Mouse (Mus musculus) bone marrow macrophage, adult 2 months (primary cell): ENCODE results near the gene Sspo. TPM values are rescaled to one million over a fixed set of nuclear protein-coding genes. Genes with fewer than 3 reads are reported as not detected.

Experiments
- H3K27ac ChIP-seq: 2 replicates; pipeline ENCODE4 v1.5.1; 2012; ENCODE audit warnings: low read depth, low read length; ENCODE audit not compliant: insufficient read depth
- H3K4me1 ChIP-seq: 2 replicates; pipeline ENCODE4 v1.6.1; 2012; ENCODE audit warnings: low read length; ENCODE audit not compliant: control insufficient read depth, insufficient read depth
- H3K4me3 ChIP-seq: 2 replicates; pipeline ENCODE4 v1.5.1; 2012; ENCODE audit warnings: mild to moderate bottlenecking, low read length, moderate library complexity; ENCODE audit not compliant: insufficient read depth
- CTCF ChIP-seq: IDR thresholded peaks from 2 replicates; pipeline ENCODE4 v1.5.1; 2012; ENCODE audit warnings: low read depth, mild to moderate bottlenecking, low read length, moderate library complexity
- POLR2A ChIP-seq: IDR thresholded peaks from 2 replicates; pipeline ENCODE4 v1.6.1; 2012; ENCODE audit warnings: mild to moderate bottlenecking, low read depth, low read length, borderline replicate concordance
- polyA plus RNA-seq: library from polyadenylated mRNA; stranded (reverse); fragments of >200 nt; gene quantifications from 2 replicates; pipeline ENCODE4 v1.2.4, GENCODE M21; 2012; ENCODE audit not compliant: missing spikeins, insufficient read depth, insufficient read length

The Sspo gene
- polyA plus RNA-seq, 1 experiment = 0.11 TPM

DNA sequence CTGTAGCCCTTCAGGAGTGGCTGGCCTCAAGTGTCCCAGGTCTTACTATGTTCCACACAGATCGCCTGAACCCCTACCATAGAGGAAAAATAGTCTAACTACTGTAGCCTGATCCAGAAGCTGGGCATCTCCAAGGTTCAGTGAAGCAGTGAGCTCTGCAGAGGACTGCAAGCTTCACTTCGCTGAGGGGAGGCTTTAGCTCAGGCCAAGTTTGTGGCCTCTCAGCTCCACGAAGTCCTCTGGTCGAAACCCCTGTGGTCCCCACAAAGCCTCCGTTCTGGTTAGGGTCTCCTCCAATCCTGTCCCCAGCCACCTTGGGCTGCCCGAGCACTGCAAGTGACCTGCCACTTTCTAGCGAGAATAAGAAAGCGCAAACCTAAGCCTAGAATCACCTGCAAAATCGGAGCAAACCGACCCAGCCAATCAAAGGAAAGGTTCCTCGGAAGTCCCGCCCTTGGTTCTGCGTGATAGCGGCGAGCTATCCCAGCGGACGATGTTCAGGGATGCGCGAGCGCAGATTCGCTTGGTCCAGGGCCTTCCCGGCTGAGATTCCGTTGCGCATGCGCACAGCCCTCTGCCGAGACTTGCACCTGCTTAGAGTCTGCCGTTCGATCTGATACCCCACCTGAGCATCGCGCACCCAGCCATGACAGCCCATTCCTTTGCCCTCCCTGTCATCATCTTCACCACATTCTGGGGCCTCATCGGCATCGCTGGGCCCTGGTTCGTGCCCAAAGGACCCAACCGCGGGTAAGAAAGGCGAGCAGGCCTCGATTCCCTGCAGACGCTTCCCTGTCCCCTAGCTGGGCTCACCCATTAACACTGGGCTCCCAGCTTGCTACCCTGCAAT is 89.3 kb downstream of the Sspo start, which contains the start of gene Atp6v0e2:
Atp6v0e2 (plus strand) TSS at position 511 of the 850 bp plus-strand sequence.
- no peak within 1 kb of the TSS for H3K27ac ChIP-seq
- TF ChIP-seq POLR2A (no peak), CTCF (no peak)
- no peak within 1 kb of the TSS for H3K4me3 ChIP-seq
- peaks cover 7% of the 10 kb centered on the region for H3K4me1 ChIP-seq

DNA sequence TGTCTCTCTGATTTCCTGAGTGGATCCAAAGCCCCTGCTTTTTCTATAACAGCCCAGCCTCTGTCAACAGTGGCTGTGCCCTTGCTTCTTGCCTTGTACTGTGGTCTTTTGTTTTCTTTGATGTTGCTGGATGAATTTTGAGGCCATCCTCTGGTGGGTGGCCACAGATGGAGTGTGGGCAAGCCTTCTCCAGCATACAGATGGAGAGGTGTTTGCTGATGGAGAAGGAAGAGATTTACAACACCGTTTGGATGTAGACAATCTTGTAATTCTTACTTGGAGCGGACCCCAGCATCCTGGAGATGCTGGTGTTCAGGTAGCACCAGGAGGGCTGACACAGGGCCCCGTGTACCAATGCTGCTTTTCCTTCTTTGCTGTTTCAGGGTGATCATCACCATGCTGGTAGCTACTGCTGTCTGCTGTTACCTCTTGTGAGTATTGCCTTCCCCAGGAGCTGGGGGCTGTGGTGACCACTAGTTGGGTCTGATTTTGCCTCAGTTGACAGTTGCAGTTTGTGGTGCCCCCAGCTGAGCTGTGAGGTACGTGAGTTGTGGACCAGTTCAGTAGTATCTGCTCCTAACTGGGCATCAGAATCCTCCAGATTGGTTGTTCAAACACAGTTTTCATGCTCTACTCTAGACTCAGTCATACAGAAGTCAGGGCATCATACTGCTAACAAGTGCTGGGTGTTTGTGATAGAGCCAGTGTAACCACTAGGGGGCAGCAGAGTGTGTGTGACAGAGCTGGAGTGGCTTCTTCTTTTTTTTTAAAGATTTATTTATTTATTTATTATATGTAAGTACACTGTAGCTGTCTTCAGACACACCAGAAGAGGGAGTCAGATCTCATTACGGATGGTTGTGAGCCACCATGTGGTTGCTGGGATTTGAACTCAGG is 91.1 kb downstream of the Sspo start:
- no peak overlapping the region for H3K4me3 ChIP-seq
- no peak overlapping the region for H3K27ac ChIP-seq
- peaks cover 7% of the 10 kb centered on the region for H3K4me1 ChIP-seq
- no peak for TF ChIP-seq POLR2A
- TF ChIP-seq CTCF = no peak

DNA sequence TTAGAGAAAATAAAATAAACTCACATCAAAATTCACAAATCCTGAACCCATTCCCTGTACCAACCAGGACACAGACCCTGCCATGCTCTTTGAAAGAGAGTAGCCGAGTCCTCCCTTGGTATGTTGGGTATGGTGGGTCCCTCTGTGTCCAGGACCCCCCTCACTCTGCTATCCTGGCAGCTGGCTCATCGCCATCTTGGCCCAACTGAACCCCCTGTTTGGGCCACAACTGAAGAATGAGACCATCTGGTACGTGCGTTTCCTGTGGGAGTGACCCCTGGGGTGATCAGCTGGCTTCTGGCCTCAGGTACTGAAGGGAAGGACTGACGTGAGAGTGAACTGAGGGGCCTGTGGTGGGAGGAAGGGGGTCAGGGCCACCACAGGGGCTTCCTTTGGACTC is 91.8 kb downstream of the Sspo start:
- H3K4me3 ChIP-seq = no peak overlapping the region
- TF ChIP-seq CTCF (no peak), POLR2A (no peak)

DNA sequence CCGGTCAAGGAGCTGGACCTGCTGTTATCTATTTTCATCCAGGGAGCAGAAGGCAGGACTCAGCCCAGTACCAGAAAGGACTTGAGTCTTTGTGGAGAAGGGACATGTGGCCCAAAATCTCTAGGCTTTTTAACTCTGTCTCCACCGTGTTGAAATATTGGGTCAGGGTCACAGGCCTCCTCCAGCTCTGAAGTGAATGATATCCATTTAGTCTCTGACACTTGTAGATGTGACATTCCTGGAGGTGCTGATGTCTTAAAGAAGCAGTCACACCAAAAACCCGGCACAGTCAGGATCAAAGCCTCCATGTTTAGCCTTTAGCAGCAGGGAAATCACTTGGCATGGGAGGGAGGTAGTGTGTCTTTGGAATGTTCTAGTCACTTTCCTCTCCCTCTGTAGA is 92.7 kb downstream of the Sspo start:
- no peak overlapping the region for H3K27ac ChIP-seq
- no peak for TF ChIP-seq POLR2A
- TF ChIP-seq CTCF = no peak
- peaks cover 7% of the 10 kb centered on the region for H3K4me1 ChIP-seq
- no peak overlapping the region for H3K4me3 ChIP-seq

More for the DNA sequence above, 91.8 kb downstream of the Sspo start:
- peaks cover 7% of the 10 kb centered on the region for H3K4me1 ChIP-seq
- no peak overlapping the region for H3K27ac ChIP-seq

DNA sequence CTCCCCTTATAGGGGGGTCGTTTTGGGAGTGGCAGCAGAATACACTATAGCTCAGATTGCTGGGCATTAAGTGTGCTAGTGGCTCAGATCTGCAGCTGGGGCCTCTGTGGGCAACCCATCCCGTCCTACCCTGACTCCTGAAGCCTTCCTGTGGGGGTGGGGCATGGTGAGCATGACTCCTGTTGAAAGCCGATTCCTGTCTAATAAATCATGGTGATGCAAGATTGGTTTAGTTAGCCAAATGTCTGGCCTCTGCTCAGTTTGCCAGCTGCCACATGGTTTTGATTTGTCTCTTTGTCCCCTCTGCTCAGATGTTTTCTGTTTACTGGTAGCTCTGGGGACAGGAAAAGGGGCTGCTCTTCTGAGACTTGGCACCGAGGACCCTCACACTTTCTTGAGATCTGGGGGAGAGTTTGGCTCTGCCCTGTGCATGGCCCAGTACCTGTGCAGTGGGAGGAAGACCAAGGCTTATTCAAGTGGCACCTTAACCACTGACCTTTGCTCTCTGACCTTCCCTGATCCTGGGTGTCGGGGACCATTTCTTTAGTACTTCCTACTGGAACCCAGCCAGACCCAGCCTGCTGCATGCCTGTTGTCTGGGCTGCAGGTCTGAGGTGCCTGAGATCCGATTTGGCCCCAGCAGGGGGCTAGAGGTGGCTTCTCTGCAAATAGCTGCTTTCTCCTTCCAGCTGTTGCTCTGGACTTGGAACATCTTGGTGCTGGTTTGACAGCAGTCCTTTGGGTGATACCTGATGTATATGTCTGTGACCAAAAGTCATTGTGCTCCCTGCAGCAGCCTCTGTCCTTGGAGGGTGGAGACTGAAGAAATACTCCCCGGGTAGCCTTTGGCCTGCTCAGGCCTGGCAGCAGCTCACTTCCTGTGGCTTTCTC is 93.8 kb downstream of the Sspo start:
- Histone ChIP-seq H3K27ac (no peak overlapping the region), H3K4me1 (no peaks in the 10 kb centered on the region), H3K4me3 (no peak overlapping the region)
- no peak for TF ChIP-seq CTCF

DNA sequence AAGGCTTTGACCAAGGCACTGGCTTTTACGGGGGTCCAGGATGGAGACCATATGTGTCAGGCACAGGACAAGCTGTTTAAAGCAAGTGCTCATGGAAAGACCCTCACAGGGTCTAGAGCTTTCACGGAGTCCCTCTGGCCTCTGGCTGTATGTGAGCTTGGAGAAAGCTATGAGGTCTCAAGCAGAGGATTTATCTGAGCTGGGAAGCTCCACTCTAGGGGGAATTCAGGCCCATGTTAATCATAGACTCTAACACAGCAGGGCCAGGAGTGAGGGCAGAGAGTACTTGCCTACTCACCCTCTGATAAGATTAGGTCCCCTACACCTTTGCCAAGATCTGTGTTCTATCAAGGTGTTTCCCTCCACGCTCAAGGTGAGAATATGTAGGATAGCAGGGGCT is 94.6 kb downstream of the Sspo start:
- no peak for TF ChIP-seq POLR2A
- no peak for TF ChIP-seq CTCF
- Histone ChIP-seq H3K27ac (no peak overlapping the region), H3K4me1 (no peaks in the 10 kb centered on the region), H3K4me3 (no peak overlapping the region)

DNA sequence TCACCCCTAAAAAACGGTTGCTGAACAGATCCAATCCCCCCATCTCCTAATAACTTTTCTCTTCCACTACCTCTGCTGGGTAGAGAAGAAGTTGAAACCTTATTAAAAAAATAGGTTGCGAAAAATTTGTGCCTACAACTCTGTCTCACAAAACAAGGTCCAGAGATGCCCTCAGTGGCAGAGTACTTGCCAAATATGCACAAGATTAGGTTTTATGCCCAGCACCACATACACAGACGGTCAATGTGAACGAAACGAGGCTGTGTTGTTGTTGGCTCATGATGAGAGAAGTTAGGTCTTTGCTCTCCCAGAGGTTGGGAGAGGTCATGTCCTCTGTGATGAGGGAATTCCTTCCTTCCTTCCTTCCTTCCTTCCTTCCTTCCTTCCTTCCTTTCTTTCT is 97.2 kb downstream of the Sspo start:
- Histone ChIP-seq H3K4me1 (no peaks in the 10 kb centered on the region), H3K4me3 (no peak overlapping the region), H3K27ac (no peak overlapping the region)
- no peak for TF ChIP-seq POLR2A
- TF ChIP-seq CTCF = no peak

DNA sequence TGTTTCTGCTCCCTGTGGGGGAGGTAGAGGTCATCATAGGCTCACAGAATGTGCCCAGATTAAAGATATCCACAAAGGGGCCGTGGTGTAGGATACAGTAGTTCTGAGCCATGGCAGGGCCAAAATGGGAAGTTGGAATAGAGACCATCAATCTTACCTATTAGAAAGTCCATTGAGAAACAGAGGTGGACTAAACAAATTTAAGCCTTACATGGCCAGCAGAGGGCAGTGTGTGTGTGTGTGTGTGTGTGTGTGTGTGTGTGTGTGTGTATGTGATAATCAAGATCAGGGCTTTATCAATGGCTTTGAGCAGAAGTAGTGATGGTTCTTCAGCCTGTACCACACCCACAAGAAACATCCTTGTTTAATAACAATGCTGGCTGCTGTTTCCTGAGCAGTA is 98.2 kb downstream of the Sspo start:
- Histone ChIP-seq H3K4me3 (no peak overlapping the region), H3K27ac (no peak overlapping the region), H3K4me1 (no peaks in the 10 kb centered on the region)
- no peak for TF ChIP-seq POLR2A
- no peak for TF ChIP-seq CTCF

DNA sequence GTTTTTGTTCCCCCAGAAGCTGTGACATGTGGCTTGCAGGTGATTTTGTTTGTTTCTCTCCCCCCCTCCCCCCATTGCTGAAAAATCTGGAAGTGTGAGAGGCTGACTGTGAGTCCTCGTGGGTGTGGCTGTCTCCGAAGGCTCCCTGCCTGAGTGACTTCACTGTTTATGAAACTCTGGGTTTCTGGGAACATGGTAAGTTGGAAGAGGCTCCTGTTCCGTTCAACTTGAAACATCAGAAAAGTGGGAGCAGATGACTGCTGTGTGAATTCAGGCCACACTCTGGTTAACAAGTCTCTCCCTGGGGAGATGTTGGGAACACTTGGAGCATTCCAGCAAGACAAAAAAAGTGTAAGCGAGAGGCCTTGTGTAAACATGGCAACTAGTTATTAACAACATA is 98.8 kb downstream of the Sspo start:
- H3K27ac ChIP-seq = no peak overlapping the region
- no peak overlapping the region for H3K4me3 ChIP-seq
- TF ChIP-seq POLR2A (no peak), CTCF (no peak)

DNA sequence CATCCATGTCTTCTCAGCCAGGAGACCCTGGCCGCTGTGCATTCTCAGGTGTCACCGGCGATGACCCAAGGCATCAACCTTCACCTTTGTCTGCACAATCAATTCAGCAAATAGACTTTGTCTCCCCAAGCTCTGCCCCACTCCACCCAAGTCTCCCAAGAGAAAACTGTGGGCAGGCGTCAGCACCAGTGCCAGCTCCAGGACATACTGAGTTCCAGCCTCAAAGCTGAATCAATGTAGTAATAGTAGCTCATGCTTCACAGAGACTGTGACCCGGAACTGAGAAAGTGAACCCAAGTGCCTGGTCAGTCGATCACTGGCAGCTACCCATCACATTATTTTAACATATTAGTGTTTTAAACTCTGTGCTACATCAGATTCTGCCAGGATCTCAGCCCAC is 100.3 kb downstream of the Sspo start:
- TF ChIP-seq POLR2A = no peak
- TF ChIP-seq CTCF = no peak
- no peak overlapping the region for H3K27ac ChIP-seq

More for the DNA sequence above, 98.8 kb downstream of the Sspo start:
- H3K4me1 ChIP-seq = no peaks in the 10 kb centered on the region

More for the DNA sequence above, 100.3 kb downstream of the Sspo start:
- no peak overlapping the region for H3K4me3 ChIP-seq
- H3K4me1 ChIP-seq = no peaks in the 10 kb centered on the region

Other genes starting within 250 kb of the Sspo start
- 4.3 and 5.1 TPM in 2 replicates for gene Krba1, start 52.6 kb upstream of the Sspo start, polyA plus RNA-seq
- 44.4 and 50.9 TPM in 2 replicates for gene Zfp467, start 2.4 kb upstream of the Sspo start, polyA plus RNA-seq
- 1.2 TPM in 1 of 2 replicates, not detected in the other for gene Atp6v0e2, start 89.4 kb downstream of the Sspo start, polyA plus RNA-seq
- gene Lrrc61, start 106.6 kb downstream of the Sspo start, polyA plus RNA-seq = 17.3 and 19.1 TPM in 2 replicates
- gene Rarres2, start 124.6 kb downstream of the Sspo start, polyA plus RNA-seq = not detected in 2 replicates
- not detected in 2 replicates for gene Gm45021, start 141.4 kb downstream of the Sspo start, polyA plus RNA-seq
- gene Repin1, start 145.7 kb downstream of the Sspo start, polyA plus RNA-seq = 10.7 and 13.3 TPM in 2 replicates
- not detected in 2 replicates for gene Gm44965, start 145.7 kb downstream of the Sspo start, polyA plus RNA-seq
- gene Zfp775, start 153.8 kb downstream of the Sspo start, polyA plus RNA-seq = 2.9 TPM in 2 replicates
- 0.15 TPM in 1 of 2 replicates, not detected in the other for gene AI854703, start 178.5 kb downstream of the Sspo start, polyA plus RNA-seq
- not detected in 2 replicates for gene Gimap8, start 199.0 kb downstream of the Sspo start, polyA plus RNA-seq
- gene Gimap9, start 227.9 kb downstream of the Sspo start, polyA plus RNA-seq = not detected in 2 replicates
- gene Gimap4, start 236.3 kb downstream of the Sspo start, polyA plus RNA-seq = 0.40 TPM in 1 of 2 replicates, not detected in the other